Mouse (Mus musculus) ES-E14 (cell line): ENCODE data around the gene Espl1. TPM values are rescaled to one million over a fixed set of nuclear protein-coding genes. Genes with fewer than 3 reads are reported as not detected.

ENCODE experiments used
- DNase-seq: peaks from one replicate; pipeline ENCODE4 v3.0.0-alpha.2; 2013; ENCODE audit warnings: low read depth, low spot score
- H3K27ac ChIP-seq: 2 replicates; pipeline ENCODE4 v1.5.1; 2012; ENCODE audit warnings: low read depth, mild to moderate bottlenecking, low read length, moderate library complexity, mixed read lengths; ENCODE audit not compliant: poor library complexity, insufficient read depth, severe bottlenecking
- H3K36me3 ChIP-seq: 2 replicates; pipeline ENCODE4 v1.6.1; 2012; ENCODE audit warnings: mild to moderate bottlenecking, low read length, moderate library complexity, mixed read lengths; ENCODE audit not compliant: control insufficient read depth, poor library complexity, insufficient read depth, severe bottlenecking
- H3K4me1 ChIP-seq, 2 experiments: fragments of 150-350 bp in 1 of 2; sonication (generic) in 1 of 2; 2 replicates each; pipeline ENCODE4 v1.6.1; 2012; ENCODE audit warnings: low read length in 2 of 2, mild to moderate bottlenecking in 1 of 2, mixed read lengths in 1 of 2; ENCODE audit not compliant: control insufficient read depth in 2 of 2, insufficient read depth in 2 of 2, poor library complexity in 1 of 2
- H3K4me3 ChIP-seq, 2 experiments: fragments of 150-350 bp in 1 of 2; sonication (generic) in 1 of 2; 2 replicates each; pipeline ENCODE4 v1.5.1; 2012; ENCODE audit warnings: low read length in 2 of 2, low read depth in 1 of 2, mild to moderate bottlenecking in 1 of 2, mixed read lengths in 1 of 2; ENCODE audit not compliant: insufficient read depth in 1 of 2, poor library complexity in 1 of 2, severe bottlenecking in 1 of 2
- H3K9ac ChIP-seq: 2 replicates; pipeline ENCODE4 v1.6.1; 2012; ENCODE audit warnings: low read depth, mild to moderate bottlenecking, low read length, mixed read lengths; ENCODE audit not compliant: poor library complexity, insufficient read depth, severe bottlenecking
- H3K9me3 ChIP-seq: fragments of 150-350 bp; sonication (generic); 2 replicates; pipeline ENCODE4 v1.6.1; 2012; ENCODE audit warnings: low read depth, mild to moderate bottlenecking, low read length; ENCODE audit not compliant: control insufficient read depth, insufficient read depth
- CHD2 ChIP-seq: IDR thresholded peaks from 2 replicates; pipeline ENCODE4 v1.6.1; 2014; ENCODE audit warnings: mild to moderate bottlenecking, low read depth, low read length, inconsistent platforms
- HCFC1 ChIP-seq: IDR thresholded peaks from 2 replicates; pipeline ENCODE4 v1.6.1; 2012; ENCODE audit warnings: low read length, inconsistent platforms, borderline replicate concordance; ENCODE audit not compliant: insufficient read depth
- MAFK ChIP-seq: IDR thresholded peaks from 2 replicates; pipeline ENCODE4 v1.6.1; 2014; ENCODE audit warnings: mild to moderate bottlenecking, low read depth, low read length, inconsistent platforms; ENCODE audit not compliant: insufficient read depth
- ZC3H11A ChIP-seq: IDR thresholded peaks from 2 replicates; pipeline ENCODE4 v1.6.1; 2012; ENCODE audit warnings: low read depth, mild to moderate bottlenecking, inconsistent platforms, low read length, borderline replicate concordance
- ZNF384 ChIP-seq: IDR thresholded peaks from 2 replicates; pipeline ENCODE4 v1.6.1; 2012; ENCODE audit warnings: low read depth, low read length, inconsistent platforms
- in situ Hi-C, 2 experiments: fragments of 600-800 bp; cut with MboI; formaldehyde crosslinking; loops; one replicate each; pipeline ENCODE4 v1.15.1; 2025; ENCODE audit warnings: low sequenced_read_pairs in 2 of 2, inconsistent platforms in 1 of 2; ENCODE audit not compliant: unreplicated experiment in 2 of 2
- total RNA-seq: library from RNA; depleted of rRNA; stranded (reverse); fragments of 300-350 nt; gene quantifications from 2 replicates; pipeline ENCODE4 v1.2.3, GENCODE M21; 2012

The Espl1 gene
- total RNA-seq, 1 experiment, result 84.1 TPM

DNA sequence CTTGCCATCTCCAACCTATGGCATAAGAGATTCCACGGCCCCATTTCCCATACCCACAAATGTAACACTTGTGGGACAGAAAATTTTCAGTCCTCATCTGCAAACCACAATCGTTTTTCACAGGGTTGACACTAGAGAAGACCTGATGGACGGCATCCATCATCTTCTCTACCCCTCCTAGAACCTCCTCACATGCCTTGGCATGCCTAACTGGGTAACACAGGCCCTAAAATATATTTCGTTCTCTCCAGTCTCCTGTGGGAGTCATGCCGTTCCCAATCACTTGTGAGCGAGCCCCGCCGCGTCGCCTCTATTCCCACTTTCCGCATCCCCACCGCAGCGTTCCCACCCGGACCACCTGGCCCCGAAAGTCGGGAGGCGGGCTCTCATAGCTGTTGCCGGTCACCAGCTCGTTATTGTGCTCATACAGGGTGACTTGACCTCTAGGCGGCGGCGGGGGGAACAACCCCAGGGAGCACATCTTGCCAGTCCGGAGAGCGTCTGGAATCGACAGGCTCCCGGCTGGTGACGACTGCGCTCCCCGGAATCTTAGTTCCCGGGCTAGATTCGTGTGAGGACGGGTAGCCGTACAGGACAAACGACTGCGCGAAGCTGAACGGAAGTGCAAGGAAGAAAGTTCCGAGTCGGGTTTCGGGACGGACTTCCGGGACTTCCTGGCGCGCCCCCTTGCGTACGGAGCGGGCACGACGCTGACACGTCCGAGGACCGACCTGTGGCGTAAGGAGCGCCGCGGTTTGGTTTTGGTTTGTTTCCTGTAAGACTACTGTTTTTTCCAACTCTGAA, 54.3 kb downstream of the Espl1 start, which contains the start of gene Aaas:
Gene Aaas, minus strand, starts transcription at position 634 of the 804 bp plus-strand sequence.
- peak; percentile 92 for DNase-seq
- Histone ChIP-seq H3K27ac (peak within 1 kb of the TSS; percentile 91), H3K36me3 (peaks cover 16% of the 10 kb centered on the region), H3K4me1 (peaks cover 2% of the 10 kb centered on the region in 2 experiments; a peak in 1 of 4 replicates), H3K9me3 (no peaks in the 10 kb centered on the region), H3K4me3 (peak within 1 kb of the TSS; percentile 86 to 99), H3K9ac (peak within 1 kb of the TSS; percentile 99)
- in situ Hi-C loops, result no loop called here
- TF ChIP-seq CHD2 (no peak), HCFC1 (peak; percentile 89)

- in situ Hi-C loops, result no loop called here
Measured at GRCm38 (mm10) chr15:102350942-102351291, 54.9 kb downstream of the Espl1 start.

GRCm38 (mm10) chr15:102352177-102352576, 56.1 kb downstream of the Espl1 start:
- H3K36me3 ChIP-seq, result peaks cover 2% of the 10 kb centered on the region
- DNase-seq, result no peak
- TF ChIP-seq ZNF384 (no peak), CHD2 (no peak), MAFK (no peak), HCFC1 (no peak), ZC3H11A (no peak)
- no peak overlapping the region for H3K4me3 ChIP-seq
- in situ Hi-C loops, result no loop called here
- H3K27ac ChIP-seq, result no peak overlapping the region
- no peaks in the 10 kb centered on the region for H3K9me3 ChIP-seq
- H3K9ac ChIP-seq, result no peak overlapping the region
- H3K4me1 ChIP-seq, result peaks cover 2% of the 10 kb centered on the region in 2 experiments; a peak in 1 of 4 replicates

More at GRCm38 (mm10) chr15:102350942-102351291, 54.9 kb downstream of the Espl1 start:
- TF ChIP-seq HCFC1 (no peak), ZNF384 (peak; percentile 28; the same call in 1 of the 2 replicates)
- H3K4me3 ChIP-seq, result peak overlapping the region; percentile 48 to 86
- H3K9ac ChIP-seq, result peak overlapping the region; percentile 47; the same call in 1 of the 2 replicates
- no peaks in the 10 kb centered on the region for H3K9me3 ChIP-seq
- H3K27ac ChIP-seq, result no peak overlapping the region
- H3K4me1 ChIP-seq, result peaks cover 2% of the 10 kb centered on the region in 2 experiments; a peak in 1 of 4 replicates
- H3K36me3 ChIP-seq, result peaks cover 10% of the 10 kb centered on the region
- no peak for DNase-seq

- in situ Hi-C loops, result no loop called here
- no peak overlapping the region for H3K27ac ChIP-seq
- no peak overlapping the region for H3K4me3 ChIP-seq
- no peak overlapping the region for H3K9ac ChIP-seq
- TF ChIP-seq CHD2 (no peak), HCFC1 (no peak), ZC3H11A (no peak), ZNF384 (no peak), MAFK (no peak)
- no peaks in the 10 kb centered on the region for H3K36me3 ChIP-seq
- DNase-seq, result no peak
- H3K9me3 ChIP-seq, result no peaks in the 10 kb centered on the region
- H3K4me1 ChIP-seq, result peaks cover 4 to 6% of the 10 kb centered on the region in 2 experiments; a peak in 1 of 4 replicates
Measured at GRCm38 (mm10) chr15:102353986-102354385, 57.9 kb downstream of the Espl1 start.
